9 mouse cellular contexts compared by ENCODE assay signal in genomic region chr3:116713031-116713430, GRCm38 (mm10). TPM values are rescaled to one million over a fixed set of nuclear protein-coding genes. Genes with fewer than 3 reads are reported as not detected.
DNase-seq lines count a peak whose midpoint lies in the region; ATAC-seq and TF ChIP-seq lines count a peak whose summit lies in the region.
"Had no signal": no experiment of that assay in that cellular context is flagged by ENCODE, and none has a peak within 500 bp of the region (broad histone marks: within the 10 kb centered on the region; RNA-seq: fewer than 3 reads in every experiment).

No protein-coding gene starts in this region.

- DNase-seq in left cerebral cortex, adult 2 months (ENCODE audit: extremely low spot score in 1 of 2, low spot score in 2 of 2) = no peak
- no peak for DNase-seq in left cerebral cortex, adult 11 months (ENCODE audit: low spot score)
- no peak for DNase-seq in midbrain, postnatal 0 days (ENCODE audit: low spot score)
- DNase-seq in right cerebral cortex, postnatal 4 days = no peak
- no peak for DNase-seq in layer of hippocampus, postnatal 10 days (ENCODE audit: low spot score in 2 of 2)
- DNase-seq in adrenal gland, postnatal 36 days = no peak

- TF ChIP-seq CTCF in left cerebral cortex, adult 2 months (IDR thresholded peaks at IDR 0.05) = no peak
- TF ChIP-seq CTCF in embryonic fibroblast, embryonic 13.5 days (IDR thresholded peaks at IDR 0.05; ENCODE audit: borderline replicate concordance, insufficient read depth, low read length) = no peak
- no peak for TF ChIP-seq CTCF in midbrain, postnatal 0 days (IDR thresholded peaks at IDR 0.05)

- no peak for TF ChIP-seq POLR2A in embryonic fibroblast, embryonic 13.5 days (IDR thresholded peaks at IDR 0.05; ENCODE audit: low read depth, low read length)

- intact Hi-C loops in left cerebral cortex, adult 2 months (cut with DNase I) = no loop called here

- H3K4me3 ChIP-seq in left cerebral cortex, adult 2 months = peak overlapping the region; percentile 95
- H3K4me3 ChIP-seq in embryonic fibroblast, embryonic 13.5 days (ENCODE audit: insufficient read depth, low read length) = peak overlapping the region; percentile 96; the same call in 1 of the 2 replicates
- H3K4me3 ChIP-seq in kidney, embryonic 15.5 days (replicated peaks) = peak overlapping the region; percentile 99
- peak overlapping the region; percentile 96 for H3K4me3 ChIP-seq in midbrain, postnatal 0 days (ENCODE audit: low read depth, low read length)

- no peaks in the 10 kb centered on the region for H3K36me3 ChIP-seq in kidney, embryonic 15.5 days
- H3K36me3 ChIP-seq in midbrain, postnatal 0 days (ENCODE audit: insufficient read depth, low read length) = no peaks in the 10 kb centered on the region

- peak overlapping the region; percentile 87 for H3K4me2 ChIP-seq in kidney, embryonic 15.5 days
- peak overlapping the region; percentile 81 for H3K4me2 ChIP-seq in midbrain, postnatal 0 days (ENCODE audit: low read depth, low read length, poor library complexity, severe bottlenecking)

- WGBS in kidney, embryonic 15.5 days = 16% methylated on average over 5 of the region's 5 CpGs
- WGBS in midbrain, postnatal 0 days = 40% methylated on average over 5 of the region's 5 CpGs

- no peak for ATAC-seq in kidney, embryonic 15.5 days (replicated peaks; ENCODE audit: low FRiP score)
- no peak for ATAC-seq in midbrain, postnatal 0 days (ENCODE audit: low FRiP score)

- H3K4me1 ChIP-seq in embryonic fibroblast, embryonic 13.5 days (ENCODE audit: control insufficient read depth, insufficient read depth, low read length) = peaks cover 3% of the 10 kb centered on the region; the same call in 1 of the 2 replicates
- peaks cover 14% of the 10 kb centered on the region for H3K4me1 ChIP-seq in kidney, embryonic 15.5 days
- peaks cover 7% of the 10 kb centered on the region for H3K4me1 ChIP-seq in midbrain, postnatal 0 days (ENCODE audit: insufficient read depth, low read length)

- H3K9ac ChIP-seq in kidney, embryonic 15.5 days = peak overlapping the region; percentile 92; the same call in 1 of the 2 replicates
- peak overlapping the region; percentile 93 for H3K9ac ChIP-seq in midbrain, postnatal 0 days (replicated peaks; ENCODE audit: low read length, poor library complexity, severe bottlenecking)

- no peaks in the 10 kb centered on the region for H3K27me3 ChIP-seq in kidney, embryonic 15.5 days
- no peaks in the 10 kb centered on the region for H3K27me3 ChIP-seq in midbrain, postnatal 0 days (ENCODE audit: insufficient read depth, low read length)

- no peaks in the 10 kb centered on the region for H3K9me3 ChIP-seq in kidney, embryonic 15.5 days (replicated peaks)
- no peaks in the 10 kb centered on the region for H3K9me3 ChIP-seq in midbrain, postnatal 0 days (ENCODE audit: low read length)

- no peak overlapping the region for H3K27ac ChIP-seq in left cerebral cortex, adult 2 months
- H3K27ac ChIP-seq in embryonic fibroblast, embryonic 13.5 days (ENCODE audit: insufficient read depth, low read length) = no peak overlapping the region
- peak overlapping the region; percentile 88; the same call in 1 of the 2 replicates for H3K27ac ChIP-seq in kidney, embryonic 15.5 days
- no peak overlapping the region for H3K27ac ChIP-seq in midbrain, postnatal 0 days (ENCODE audit: low read depth, low read length)

RNA-seq across cellular contexts. Expression of gene Slc35a3, which starts 0.4 kb away (rescaled TPM):
- 10 to 100 TPM; 15.7 to 17.7 TPM for total RNA-seq in left cerebral cortex, adult 2 months (2021)
- polyA plus RNA-seq in embryonic fibroblast, embryonic 13.5 days (2011; ENCODE audit: insufficient read length, low read depth, missing spikeins) = 18.7 and 23.7 TPM in 2 replicates
- 15.9 and 16.4 TPM in 2 replicates for polyA plus RNA-seq in kidney, embryonic 15.5 days (2015; fragmentation: Nextera tagmentation; extraction: Ambion mirVana)
- total RNA-seq in midbrain, postnatal 0 days (2014; rRNA removed) = 18.9 and 23.9 TPM in 2 replicates
- 5.4 and 6.2 TPM in 2 replicates for polyA plus RNA-seq in midbrain, postnatal 0 days (2015; fragmentation: Nextera tagmentation; extraction: Ambion mirVana)
- 10 to 100 TPM; 15.2 to 16.9 TPM for total RNA-seq in layer of hippocampus, postnatal 10 days (2021)
- 10 to 100 TPM; 23.1 to 33.5 TPM for total RNA-seq in adrenal gland, postnatal 36 days (2021)

RNA-seq across cellular contexts. Expression of gene Gm43191, which starts 32.0 kb away (rescaled TPM):
- under 1 TPM in 1 of 2 experiments, not detected in 1; 0.56 TPM for total RNA-seq in left cerebral cortex, adult 2 months (2021)
- not detected in 2 replicates for polyA plus RNA-seq in embryonic fibroblast, embryonic 13.5 days (2011; ENCODE audit: insufficient read length, low read depth, missing spikeins)
- not detected in 2 replicates for polyA plus RNA-seq in kidney, embryonic 15.5 days (2015; fragmentation: Nextera tagmentation; extraction: Ambion mirVana)
- total RNA-seq in midbrain, postnatal 0 days (2014; rRNA removed) = not detected in 2 replicates
- polyA plus RNA-seq in midbrain, postnatal 0 days (2015; fragmentation: Nextera tagmentation; extraction: Ambion mirVana) = not detected in 2 replicates
- not detected for total RNA-seq in layer of hippocampus, postnatal 10 days (2021)
- not detected for total RNA-seq in adrenal gland, postnatal 36 days (2021)
- total RNA-seq: granulocyte monocyte progenitor cell, adult 5-6 weeks had no signal

RNA-seq across cellular contexts. Expression of gene Mfsd14a, which starts 50.6 kb away (rescaled TPM):
- 10 to 100 TPM; 55.1 to 57.3 TPM for total RNA-seq in left cerebral cortex, adult 2 months (2021)
- 41.4 and 45.4 TPM in 2 replicates for polyA plus RNA-seq in embryonic fibroblast, embryonic 13.5 days (2011; ENCODE audit: insufficient read length, low read depth, missing spikeins)
- 88.9 and 96.9 TPM in 2 replicates for polyA plus RNA-seq in kidney, embryonic 15.5 days (2015; fragmentation: Nextera tagmentation; extraction: Ambion mirVana)
- total RNA-seq in midbrain, postnatal 0 days (2014; rRNA removed) = 44.7 and 51.1 TPM in 2 replicates
- polyA plus RNA-seq in midbrain, postnatal 0 days (2015; fragmentation: Nextera tagmentation; extraction: Ambion mirVana) = 49.4 and 50.6 TPM in 2 replicates
- 10 to 100 TPM; 54.8 to 57.5 TPM for total RNA-seq in layer of hippocampus, postnatal 10 days (2021)
- 10 to 100 TPM; 61.3 to 61.7 TPM for total RNA-seq in adrenal gland, postnatal 36 days (2021)
